23 mouse cellular contexts compared by ENCODE assay signal in the genomic region with DNA sequence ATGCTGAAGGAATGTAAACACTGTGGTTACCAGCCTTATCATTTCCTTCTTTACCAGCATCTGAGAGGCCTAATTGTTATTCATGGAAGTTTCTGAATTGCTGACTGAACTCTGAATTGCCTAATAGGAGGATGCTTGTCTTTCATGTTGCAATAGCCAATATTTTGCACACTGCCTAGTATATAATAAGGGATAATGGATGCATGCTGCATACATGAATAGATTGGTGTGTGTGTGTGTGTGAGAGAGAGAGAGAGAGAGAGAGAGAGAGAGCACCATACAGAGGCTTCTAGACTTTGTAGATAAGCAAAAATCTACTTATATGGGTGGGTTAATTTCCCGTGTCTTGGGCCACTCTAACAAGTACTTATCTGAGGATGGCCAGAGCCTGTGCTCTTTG. TPM values are rescaled to one million over a fixed set of nuclear protein-coding genes. Genes with fewer than 3 reads are reported as not detected.
DNase-seq lines count a peak whose midpoint lies in the region; ATAC-seq lines count a peak whose summit lies in the region.
"Had no signal": no experiment of that assay in that cellular context is flagged by ENCODE, and none has a peak within 500 bp of the region (broad histone marks: within the 10 kb centered on the region; RNA-seq: fewer than 3 reads in every experiment).

No protein-coding gene starts in this region.

- no peak overlapping the region for H3K4me3 ChIP-seq in forebrain, embryonic 14.5 days (ENCODE audit: low read depth, low read length)
- no peak overlapping the region for H3K4me3 ChIP-seq in forebrain, embryonic 11.5 days (ENCODE audit: low read depth, low read length)
- no peak overlapping the region for H3K4me3 ChIP-seq in liver, embryonic 13.5 days (replicated peaks)
- no peak overlapping the region for H3K4me3 ChIP-seq in forebrain, embryonic 15.5 days
- H3K4me3 ChIP-seq: embryonic facial prominence, embryonic 10.5 days; embryonic facial prominence, embryonic 13.5 days; erythroblast, embryonic 14.5 days; gastrocnemius, adult 2 months; intestine, embryonic 15.5 days had no signal

- peaks cover 18% of the 10 kb centered on the region for H3K36me3 ChIP-seq in forebrain, embryonic 14.5 days (ENCODE audit: control insufficient read depth, insufficient read depth, low read length)
- no peaks in the 10 kb centered on the region for H3K36me3 ChIP-seq in forebrain, embryonic 11.5 days (ENCODE audit: control insufficient read depth, insufficient read depth, low read length)
- H3K36me3 ChIP-seq in liver, embryonic 13.5 days: no peaks in the 10 kb centered on the region
- peaks cover 7% of the 10 kb centered on the region; the same call in 1 of the 2 replicates for H3K36me3 ChIP-seq in forebrain, embryonic 15.5 days
- H3K36me3 ChIP-seq: intestine, embryonic 15.5 days had no signal

- ATAC-seq in forebrain, embryonic 14.5 days: 0 out of 2 replicates have a peak, but pooled peaks have one; percentile 50
- ATAC-seq in forebrain, embryonic 11.5 days (replicated peaks; ENCODE audit: low FRiP score): no peak
- ATAC-seq in liver, embryonic 13.5 days (ENCODE audit: low read depth): 0 out of 2 replicates have a peak, but pooled peaks have one; percentile 36
- no peak for ATAC-seq in forebrain, embryonic 15.5 days (replicated peaks)
- ATAC-seq: CD4-positive, CD25-positive, alpha-beta regulatory T cell, adult 4 months; hindbrain, embryonic 16.5 days; intestine, embryonic 15.5 days had no signal

- no peak overlapping the region for H3K9ac ChIP-seq in forebrain, embryonic 14.5 days (ENCODE audit: low read length)
- no peak overlapping the region for H3K9ac ChIP-seq in forebrain, embryonic 11.5 days (ENCODE audit: low read length)
- no peak overlapping the region for H3K9ac ChIP-seq in liver, embryonic 13.5 days
- H3K9ac ChIP-seq in forebrain, embryonic 15.5 days (replicated peaks): no peak overlapping the region
- H3K9ac ChIP-seq: embryonic facial prominence, embryonic 13.5 days; intestine, embryonic 15.5 days had no signal

- no peak overlapping the region for H3K27ac ChIP-seq in forebrain, embryonic 14.5 days (ENCODE audit: low read depth, low read length)
- H3K27ac ChIP-seq in forebrain, embryonic 11.5 days (ENCODE audit: low read depth, low read length): no peak overlapping the region
- no peak overlapping the region for H3K27ac ChIP-seq in liver, embryonic 13.5 days
- 0 out of 2 replicates have a peak overlapping the region, but pooled peaks have one; percentile 6 for H3K27ac ChIP-seq in forebrain, embryonic 15.5 days (replicated peaks)
- H3K27ac ChIP-seq: embryonic facial prominence, embryonic 10.5 days; embryonic facial prominence, embryonic 13.5 days; gastrocnemius, adult 2 months; intestine, embryonic 15.5 days had no signal

- DNase-seq in forebrain, embryonic 14.5 days (ENCODE audit: low spot score): no peak
- no peak for DNase-seq in forebrain, embryonic 11.5 days (ENCODE audit: low spot score)
- no peak for DNase-seq in liver, embryonic 13.5 days
- no peak for DNase-seq in liver
- DNase-seq in kidney, adult 18-20 months: no peak
- DNase-seq: adrenal gland, adult 2 months; adrenal gland, postnatal 14 days; cerebellum, adult 11-12 months; cerebellum, adult 8-10 months; cerebellum, postnatal 10 days; cerebellum, postnatal 36 days; embryo, embryonic 11 days; gastrocnemius, adult 2 months; gastrocnemius, postnatal 14 days; kidney, adult 11 months had no signal

- WGBS in forebrain, embryonic 14.5 days: 82% methylated on average over 1 of the region's 1 CpGs
- whole genome bisulfite sequencing in forebrain, embryonic 11.5 days: 87% methylated on average over 1 of the region's 1 CpGs
- WGBS in liver, embryonic 13.5 days (ENCODE audit: insufficient replicate concordance): 4% methylated on average over 1 of the region's 1 CpGs
- WGBS in forebrain, embryonic 15.5 days: 59% methylated on average over 1 of the region's 1 CpGs

- H3K4me2 ChIP-seq in forebrain, embryonic 14.5 days (ENCODE audit: low read length): no peak overlapping the region
- no peak overlapping the region for H3K4me2 ChIP-seq in forebrain, embryonic 11.5 days (ENCODE audit: low read depth, low read length, severe bottlenecking)
- no peak overlapping the region for H3K4me2 ChIP-seq in liver, embryonic 13.5 days
- H3K4me2 ChIP-seq in forebrain, embryonic 15.5 days (replicated peaks): no peak overlapping the region
- H3K4me2 ChIP-seq: embryonic facial prominence, embryonic 13.5 days; heart, embryonic 11.5 days; intestine, embryonic 15.5 days had no signal

- H3K9me3 ChIP-seq in forebrain, embryonic 14.5 days (replicated peaks; ENCODE audit: control insufficient read depth, low read length): no peaks in the 10 kb centered on the region
- H3K9me3 ChIP-seq in forebrain, embryonic 11.5 days (ENCODE audit: control insufficient read depth, low read length): no peaks in the 10 kb centered on the region
- no peaks in the 10 kb centered on the region for H3K9me3 ChIP-seq in liver, embryonic 13.5 days (replicated peaks)
- no peaks in the 10 kb centered on the region for H3K9me3 ChIP-seq in forebrain, embryonic 15.5 days
- H3K9me3 ChIP-seq: embryonic facial prominence, embryonic 10.5 days; embryonic facial prominence, embryonic 13.5 days; intestine, embryonic 15.5 days had no signal

- H3K4me1 ChIP-seq in forebrain, embryonic 14.5 days (ENCODE audit: control insufficient read depth, insufficient read depth, low read length): peaks cover 4% of the 10 kb centered on the region; the same call in 1 of the 2 replicates
- H3K4me1 ChIP-seq in forebrain, embryonic 11.5 days (replicated peaks; ENCODE audit: control insufficient read depth, insufficient read depth, low read length): no peaks in the 10 kb centered on the region
- peaks cover 3% of the 10 kb centered on the region; the same call in 1 of the 2 replicates for H3K4me1 ChIP-seq in liver, embryonic 13.5 days (replicated peaks)
- H3K4me1 ChIP-seq in forebrain, embryonic 15.5 days: peaks cover 19% of the 10 kb centered on the region

- no peaks in the 10 kb centered on the region for H3K27me3 ChIP-seq in forebrain, embryonic 14.5 days (replicated peaks; ENCODE audit: control insufficient read depth, insufficient read depth, low read length)
- H3K27me3 ChIP-seq in forebrain, embryonic 11.5 days (ENCODE audit: control insufficient read depth, insufficient read depth, low read length): no peaks in the 10 kb centered on the region
- H3K27me3 ChIP-seq in liver, embryonic 13.5 days: no peaks in the 10 kb centered on the region
- H3K27me3 ChIP-seq in forebrain, embryonic 15.5 days: no peaks in the 10 kb centered on the region
- H3K27me3 ChIP-seq: embryonic facial prominence, embryonic 13.5 days; intestine, embryonic 15.5 days had no signal

RNA-seq across cellular contexts. Expression of a gene that starts 47.2 kb away (rescaled TPM):
- 48.9 and 50.2 TPM in 2 replicates for polyA plus RNA-seq in forebrain, embryonic 14.5 days (2014; fragmentation: Nextera tagmentation; extraction: Ambion mirVana)
- polyA plus RNA-seq in forebrain, embryonic 11.5 days (2014; fragmentation: Nextera tagmentation; extraction: Ambion mirVana): 51.8 and 54.6 TPM in 2 replicates
- 0.88 and 0.97 TPM in 2 replicates for polyA plus RNA-seq in liver, embryonic 13.5 days (2015; fragmentation: Nextera tagmentation; extraction: Ambion mirVana)
- 65.3 and 66.4 TPM in 2 replicates for polyA plus RNA-seq in forebrain, embryonic 15.5 days (2015; fragmentation: Nextera tagmentation; extraction: Ambion mirVana)

Comparison
In these comparisons a context has a peak if more than half of its experiments do, and no peak if none do; other contexts are left out.
1. ATAC-seq: peak in forebrain, embryonic 14.5 days (single experiment) and liver, embryonic 13.5 days (single experiment); none in forebrain, embryonic 11.5 days (single experiment) and forebrain, embryonic 15.5 days (single experiment).
2. RNA of a gene that starts 47.2 kb away (polyA plus RNA-seq): 65.3 to 66.4 TPM in forebrain, embryonic 15.5 days, 51.8 to 54.6 TPM in forebrain, embryonic 11.5 days and 48.9 to 50.2 TPM in forebrain, embryonic 14.5 days; 0.88 to 0.97 TPM in liver, embryonic 13.5 days; every median in the first group is over 10 times any median in the second.